Mouse (Mus musculus) midbrain, embryonic 13.5 days (tissue): ENCODE measurements around the gene Rhog. TPM values are rescaled to one million over a fixed set of nuclear protein-coding genes. Genes with fewer than 3 reads are reported as not detected.

ENCODE experiments used
- ATAC-seq: fragments of 200-750 bp; cut with Nextera tagmentation; 2 replicates; pipeline ENCODE4 v1.8.0; 2017; ENCODE audit warnings: mild to moderate bottlenecking, moderate TSS enrichment, moderate library complexity
- H3K27ac ChIP-seq: fragments of 300-500 bp; sonication (generic); 2 replicates; pipeline ENCODE4 v1.5.1; 2015; ENCODE audit warnings: inconsistent platforms, mild to moderate bottlenecking, moderate library complexity
- H3K27me3 ChIP-seq: fragments of 300-500 bp; sonication (generic); 2 replicates; pipeline ENCODE4 v1.6.1; 2015; ENCODE audit warnings: mild to moderate bottlenecking, inconsistent platforms
- H3K36me3 ChIP-seq: fragments of 300-500 bp; sonication (generic); 2 replicates; pipeline ENCODE4 v1.6.1; 2015; ENCODE audit warnings: mild to moderate bottlenecking, inconsistent platforms
- H3K4me1 ChIP-seq: fragments of 300-500 bp; sonication (generic); replicated peaks from 2 replicates; pipeline ENCODE4 v1.6.1; 2015; ENCODE audit warnings: inconsistent platforms
- H3K4me2 ChIP-seq: fragments of 300-500 bp; sonication (generic); replicated peaks from 2 replicates; pipeline ENCODE4 v1.6.1; 2015; ENCODE audit warnings: moderate library complexity, mild to moderate bottlenecking, inconsistent platforms
- H3K4me3 ChIP-seq: fragments of 300-500 bp; sonication (generic); replicated peaks from 2 replicates; pipeline ENCODE4 v1.5.1; 2015; ENCODE audit warnings: mild to moderate bottlenecking, inconsistent platforms
- H3K9ac ChIP-seq: fragments of 300-500 bp; sonication (generic); replicated peaks from 2 replicates; pipeline ENCODE4 v1.6.1; 2015; ENCODE audit warnings: mild to moderate bottlenecking, inconsistent platforms
- H3K9me3 ChIP-seq: fragments of 300-500 bp; sonication (generic); 2 replicates; pipeline ENCODE4 v1.6.1; 2016; ENCODE audit warnings: mild to moderate bottlenecking, inconsistent platforms
- WGBS: fragments of 180-500 bp; shearing (Covaris S2); methylation state at CpG from one replicate; pipeline ENCODE4 v1.1.7; 2015; 5-methylcytosine and 5-hydroxymethylcytosine counted together
- polyA plus RNA-seq: library from polyadenylated mRNA; unstranded; fragments of >200 nt; fragmentation: Nextera tagmentation; extraction: Ambion mirVana; gene quantifications from 2 replicates; pipeline ENCODE4 v1.2.1, GENCODE M21; 2015

The Rhog gene
- polyA plus RNA-seq, 1 experiment from 2014 or later = 17.6 TPM

- peak overlapping the region; percentile 72 for H3K4me3 ChIP-seq
- H3K4me2 ChIP-seq = peak overlapping the region; percentile 93
- no peaks in the 10 kb centered on the region for H3K9me3 ChIP-seq
- peaks cover 46% of the 10 kb centered on the region for H3K4me1 ChIP-seq
- ATAC-seq = peak; percentile 53
- WGBS = 0% methylated on average over 23 of the region's 23 CpGs
- H3K36me3 ChIP-seq = no peaks in the 10 kb centered on the region
- H3K27ac ChIP-seq = peak overlapping the region; percentile 67
- H3K27me3 ChIP-seq = no peaks in the 10 kb centered on the region
- peak overlapping the region; percentile 85 for H3K9ac ChIP-seq
These were observed 6.3 kb downstream of the Rhog start for GRCm38 (mm10) chr7:102249531-102249895.

GRCm38 (mm10) chr7:102248691-102249404 is 7.0 kb downstream of the Rhog start:
- peak overlapping the region; percentile 72 for H3K4me3 ChIP-seq
- WGBS = 30% methylated on average over 16 of the region's 16 CpGs
- ATAC-seq = no peak
- peaks cover 46% of the 10 kb centered on the region for H3K4me1 ChIP-seq
- no peaks in the 10 kb centered on the region for H3K9me3 ChIP-seq
- no peaks in the 10 kb centered on the region for H3K36me3 ChIP-seq
- no peaks in the 10 kb centered on the region for H3K27me3 ChIP-seq
- peak overlapping the region; percentile 85 for H3K9ac ChIP-seq
- no peak overlapping the region for H3K27ac ChIP-seq
- H3K4me2 ChIP-seq = peak overlapping the region; percentile 93

- ATAC-seq = no peak
- H3K27ac ChIP-seq = no peak overlapping the region
- WGBS = 54% methylated on average over 12 of the region's 12 CpGs
- peaks cover 46% of the 10 kb centered on the region for H3K4me1 ChIP-seq
- H3K27me3 ChIP-seq = no peaks in the 10 kb centered on the region
- H3K4me2 ChIP-seq = no peak overlapping the region
- no peak overlapping the region for H3K4me3 ChIP-seq
- H3K9ac ChIP-seq = no peak overlapping the region
- H3K9me3 ChIP-seq = no peaks in the 10 kb centered on the region
- H3K36me3 ChIP-seq = no peaks in the 10 kb centered on the region
These were observed 8.7 kb downstream of the Rhog start for GRCm38 (mm10) chr7:102246956-102247797.

DNA sequence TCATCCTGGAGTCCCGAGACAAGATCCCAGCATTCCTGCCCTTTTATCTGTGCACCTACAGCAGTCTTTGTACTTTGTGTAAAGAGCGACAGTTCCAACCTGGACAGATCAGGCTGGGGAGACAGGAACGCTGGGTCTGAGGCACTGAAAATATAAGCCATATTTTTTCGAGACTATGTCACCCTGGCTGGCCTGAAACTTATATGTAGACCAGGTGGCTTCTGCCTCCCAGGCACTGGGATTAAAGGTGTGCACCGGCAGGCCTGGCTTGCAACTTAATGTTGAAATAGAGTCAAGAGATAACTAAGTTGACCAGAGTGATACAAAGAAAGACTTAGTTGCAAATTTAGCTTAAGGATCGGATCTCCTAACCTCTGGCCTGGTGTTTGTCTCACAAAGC is 9.6 kb downstream of the Rhog start:
- no peaks in the 10 kb centered on the region for H3K36me3 ChIP-seq
- ATAC-seq = no peak
- no peak overlapping the region for H3K9ac ChIP-seq
- H3K27ac ChIP-seq = no peak overlapping the region
- WGBS = 49% methylated on average over 6 of the region's 6 CpGs
- H3K4me3 ChIP-seq = no peak overlapping the region
- peaks cover 45% of the 10 kb centered on the region for H3K4me1 ChIP-seq
- no peak overlapping the region for H3K4me2 ChIP-seq
- no peaks in the 10 kb centered on the region for H3K27me3 ChIP-seq
- H3K9me3 ChIP-seq = no peaks in the 10 kb centered on the region

DNA sequence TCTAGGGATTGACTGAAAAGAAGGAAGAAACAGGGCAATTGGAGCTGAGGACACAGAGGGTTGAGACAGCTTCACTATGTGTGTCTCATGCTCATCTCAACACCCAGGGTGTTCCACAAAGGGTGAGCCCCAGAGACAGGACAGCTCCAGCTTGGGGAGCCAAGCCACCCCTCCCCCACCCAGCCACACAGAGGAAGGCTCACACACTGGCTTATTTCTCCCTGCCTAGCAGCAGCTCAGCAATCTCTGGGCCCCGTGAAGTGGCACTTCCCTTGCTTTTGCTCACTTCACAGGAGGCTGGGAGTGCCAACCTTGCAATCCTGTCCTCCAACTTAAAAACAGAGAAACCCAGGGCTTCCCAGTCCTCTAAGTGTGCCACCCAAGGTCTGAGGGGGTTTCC is 10.1 kb downstream of the Rhog start:
- no peak overlapping the region for H3K4me2 ChIP-seq
- 0% methylated on average over 1 of the region's 1 CpGs for WGBS
- ATAC-seq = no peak
- H3K9me3 ChIP-seq = no peaks in the 10 kb centered on the region
- no peaks in the 10 kb centered on the region for H3K27me3 ChIP-seq
- no peak overlapping the region for H3K27ac ChIP-seq
- H3K4me3 ChIP-seq = no peak overlapping the region
- H3K4me1 ChIP-seq = peaks cover 43% of the 10 kb centered on the region
- H3K9ac ChIP-seq = no peak overlapping the region
- H3K36me3 ChIP-seq = no peaks in the 10 kb centered on the region

GRCm38 (mm10) chr7:102244782-102245535 is 10.9 kb downstream of the Rhog start:
- Histone ChIP-seq H3K4me3 (no peak overlapping the region), H3K4me2 (no peak overlapping the region), H3K27ac (no peak overlapping the region), H3K36me3 (peaks cover under 1% of the 10 kb centered on the region), H3K4me1 (peaks cover 43% of the 10 kb centered on the region), H3K9ac (no peak overlapping the region), H3K9me3 (no peaks in the 10 kb centered on the region), H3K27me3 (no peaks in the 10 kb centered on the region)
- WGBS = 88% methylated on average over 3 of the region's 3 CpGs
- ATAC-seq = no peak

DNA sequence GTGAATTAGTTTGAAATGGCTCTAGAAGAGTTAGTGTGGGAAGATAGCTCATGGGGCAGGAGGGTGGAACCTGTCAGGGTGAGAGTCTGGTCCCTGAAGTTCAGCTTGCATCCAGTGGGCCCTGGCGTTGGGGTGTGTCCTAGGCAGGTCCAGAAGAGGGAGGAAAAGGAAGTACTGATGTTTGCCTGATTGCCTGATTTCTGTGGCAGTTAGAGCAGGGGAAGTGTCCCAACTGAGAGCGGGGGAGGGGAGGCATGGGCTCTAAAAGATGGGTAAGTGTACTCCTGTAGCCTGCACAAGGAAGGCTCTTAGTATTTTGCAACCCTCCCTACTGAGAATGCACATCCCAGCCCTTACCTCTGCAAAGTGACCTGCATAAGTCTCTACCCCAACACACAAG is 12.0 kb downstream of the Rhog start:
- peaks cover 12% of the 10 kb centered on the region for H3K36me3 ChIP-seq
- 97% methylated on average over 2 of the region's 2 CpGs for WGBS
- no peak overlapping the region for H3K4me3 ChIP-seq
- no peaks in the 10 kb centered on the region for H3K9me3 ChIP-seq
- H3K9ac ChIP-seq = no peak overlapping the region
- no peak overlapping the region for H3K27ac ChIP-seq
- peaks cover 34% of the 10 kb centered on the region for H3K4me1 ChIP-seq
- ATAC-seq = no peak
- no peaks in the 10 kb centered on the region for H3K27me3 ChIP-seq
- H3K4me2 ChIP-seq = no peak overlapping the region

- Histone ChIP-seq H3K9ac (no peak overlapping the region), H3K27ac (no peak overlapping the region), H3K4me1 (peaks cover 25% of the 10 kb centered on the region), H3K36me3 (peaks cover 19% of the 10 kb centered on the region), H3K4me2 (no peak overlapping the region), H3K9me3 (no peaks in the 10 kb centered on the region), H3K27me3 (no peaks in the 10 kb centered on the region), H3K4me3 (no peak overlapping the region)
- 85% methylated on average over 3 of the region's 3 CpGs for WGBS
- no peak for ATAC-seq
These were observed 12.9 kb downstream of the Rhog start for GRCm38 (mm10) chr7:102242917-102243316.

DNA sequence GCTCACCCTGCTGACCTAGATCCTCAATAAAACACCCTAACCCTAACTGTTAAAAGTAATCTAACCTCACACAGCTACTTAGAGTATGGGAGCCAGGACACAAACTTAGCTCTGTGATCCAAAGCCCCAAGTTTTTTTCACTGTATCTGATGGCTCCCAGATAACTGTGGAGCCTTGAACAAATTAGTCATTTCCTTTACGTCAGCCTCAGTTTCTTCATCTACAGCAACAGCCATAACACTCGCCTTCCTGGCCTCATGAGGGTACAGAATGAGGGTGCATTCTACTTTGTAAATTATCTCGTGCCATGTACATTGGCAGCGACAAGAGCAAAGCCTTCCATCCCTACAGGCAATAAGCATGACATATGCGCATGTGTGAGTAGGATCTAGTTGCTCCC is 13.5 kb downstream of the Rhog start:
- WGBS = 85% methylated on average over 5 of the region's 5 CpGs
- Histone ChIP-seq H3K9ac (no peak overlapping the region), H3K4me2 (no peak overlapping the region), H3K27ac (no peak overlapping the region), H3K9me3 (no peaks in the 10 kb centered on the region), H3K4me3 (no peak overlapping the region), H3K4me1 (peaks cover 19% of the 10 kb centered on the region), H3K36me3 (peaks cover 25% of the 10 kb centered on the region), H3K27me3 (no peaks in the 10 kb centered on the region)
- ATAC-seq = no peak

- H3K4me1 ChIP-seq = no peaks in the 10 kb centered on the region
- peak; percentile 15; the same call in 1 of the 2 replicates for ATAC-seq
- no peaks in the 10 kb centered on the region for H3K9me3 ChIP-seq
- 94% methylated on average over 16 of the region's 16 CpGs for WGBS
- no peak overlapping the region for H3K4me3 ChIP-seq
- no peak overlapping the region for H3K9ac ChIP-seq
- H3K27me3 ChIP-seq = no peaks in the 10 kb centered on the region
- H3K27ac ChIP-seq = no peak overlapping the region
- no peak overlapping the region for H3K4me2 ChIP-seq
- peaks cover 48% of the 10 kb centered on the region for H3K36me3 ChIP-seq
These were observed 16.3 kb downstream of the Rhog start for GRCm38 (mm10) chr7:102239591-102239990.

DNA sequence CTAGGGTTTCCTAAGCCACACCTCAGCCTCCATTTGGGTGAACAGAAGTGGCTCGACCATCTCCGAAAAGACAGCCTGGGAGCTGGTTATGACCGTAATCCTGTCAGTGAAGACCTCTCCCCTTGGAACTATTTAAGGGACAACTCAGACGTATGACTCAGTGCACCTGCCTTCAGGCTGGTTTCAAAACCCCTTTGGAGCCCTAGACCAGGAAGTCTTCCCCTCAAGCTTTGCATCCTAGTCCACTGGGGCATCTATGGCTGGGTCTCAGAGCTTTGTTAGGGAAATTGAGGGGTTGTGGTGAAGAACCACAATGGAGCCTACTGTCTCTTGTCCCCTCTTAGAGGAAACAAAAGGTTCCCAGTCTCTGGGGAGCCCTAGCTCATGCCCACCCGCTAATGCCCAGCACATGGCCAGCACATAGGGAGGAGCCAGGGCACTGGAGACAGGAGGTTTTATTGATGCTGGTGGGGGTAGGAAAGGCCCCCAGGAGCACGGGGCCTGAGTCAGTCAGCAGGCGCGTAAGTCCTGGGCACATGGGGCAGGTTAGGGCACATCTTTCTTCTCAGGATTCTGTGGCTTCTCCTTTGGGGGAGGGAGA is 17.1 kb downstream of the Rhog start:
- H3K27me3 ChIP-seq = no peaks in the 10 kb centered on the region
- 88% methylated on average over 8 of the region's 8 CpGs for WGBS
- H3K9me3 ChIP-seq = no peaks in the 10 kb centered on the region
- ATAC-seq = no peak
- H3K4me2 ChIP-seq = no peak overlapping the region
- H3K36me3 ChIP-seq = peaks cover 48% of the 10 kb centered on the region
- no peaks in the 10 kb centered on the region for H3K4me1 ChIP-seq
- no peak overlapping the region for H3K27ac ChIP-seq
- no peak overlapping the region for H3K4me3 ChIP-seq
- H3K9ac ChIP-seq = no peak overlapping the region
